Mouse (Mus musculus) forebrain, embryonic 11.5 days (tissue): ENCODE results near the gene Hoxb5. TPM values are rescaled to one million over a fixed set of nuclear protein-coding genes. Genes with fewer than 3 reads are reported as not detected.

Experiments
- ATAC-seq: fragments of 200-750 bp; cut with Nextera tagmentation; replicated peaks from 2 replicates; pipeline ENCODE4 v1.8.0; 2017; ENCODE audit warnings: moderate TSS enrichment; ENCODE audit not compliant: low FRiP score
- DNase-seq: peaks from one replicate; pipeline ENCODE4 v3.0.0-alpha.2; 2017; ENCODE audit warnings: low spot score
- H3K27ac ChIP-seq: fragments of 300-500 bp; sonication (generic); 2 replicates; pipeline ENCODE4 v1.5.1; 2014; ENCODE audit warnings: low read depth, low read length
- H3K27me3 ChIP-seq: fragments of 300-500 bp; sonication (generic); 2 replicates; pipeline ENCODE4 v1.6.1; 2014; ENCODE audit warnings: mild to moderate bottlenecking, low read length, mixed read lengths; ENCODE audit not compliant: control insufficient read depth, insufficient read depth
- H3K36me3 ChIP-seq: fragments of 300-500 bp; sonication (generic); 2 replicates; pipeline ENCODE4 v1.6.1; 2014; ENCODE audit warnings: mild to moderate bottlenecking, low read length, moderate library complexity, mixed read lengths; ENCODE audit not compliant: control insufficient read depth, insufficient read depth
- H3K4me1 ChIP-seq: fragments of 300-500 bp; sonication (generic); replicated peaks from 2 replicates; pipeline ENCODE4 v1.6.1; 2014; ENCODE audit warnings: low read length, mixed read lengths; ENCODE audit not compliant: control insufficient read depth, insufficient read depth
- H3K4me2 ChIP-seq: fragments of 300-500 bp; sonication (generic); 2 replicates; pipeline ENCODE4 v1.6.1; 2014; ENCODE audit warnings: low read depth, mild to moderate bottlenecking, low read length, moderate library complexity, mixed read lengths; ENCODE audit not compliant: severe bottlenecking
- H3K4me3 ChIP-seq: fragments of 300-500 bp; sonication (generic); 2 replicates; pipeline ENCODE4 v1.5.1; 2014; ENCODE audit warnings: low read depth, low read length
- H3K9ac ChIP-seq: fragments of 300-500 bp; sonication (generic); 2 replicates; pipeline ENCODE4 v1.6.1; 2014; ENCODE audit warnings: low read length
- H3K9me3 ChIP-seq: fragments of 300-500 bp; sonication (generic); 2 replicates; pipeline ENCODE4 v1.6.1; 2016; ENCODE audit warnings: low read length, mixed read lengths; ENCODE audit not compliant: control insufficient read depth
- WGBS: fragments of 180-500 bp; shearing (Covaris S2); extraction: QIAGEN DNeasy Blood & Tissue Kit; methylation state at CpG from one replicate; pipeline ENCODE4 v1.1.7; 2014; 5-methylcytosine and 5-hydroxymethylcytosine counted together
- polyA plus RNA-seq: library from polyadenylated mRNA; unstranded; fragments of >200 nt; fragmentation: Nextera tagmentation; extraction: Ambion mirVana; gene quantifications from 2 replicates; pipeline ENCODE4 v1.2.1, GENCODE M21; 2014

Gene Hoxb5
- polyA plus RNA-seq, 1 experiment from 2014 or later = not detected

- ATAC-seq (no peak), DNase-seq (peak; percentile 41)
- 4% methylated on average over 2 of the region's 2 CpGs for WGBS
- no peak overlapping the region for H3K4me3 ChIP-seq
- H3K4me2 ChIP-seq = no peak overlapping the region
- no peak overlapping the region for H3K9ac ChIP-seq
- H3K27ac ChIP-seq = no peak overlapping the region
- H3K9me3 ChIP-seq = no peaks in the 10 kb centered on the region
- H3K27me3 ChIP-seq = peaks cover 94% of the 10 kb centered on the region
- H3K36me3 ChIP-seq = no peaks in the 10 kb centered on the region
- 0 out of 2 replicates have a peak, but pooled peaks cover 2% of the 10 kb centered on the region for H3K4me1 ChIP-seq
These were observed 40.1 kb downstream of the Hoxb5 start for GRCm38 (mm10) chr11:96343206-96343745.

DNA sequence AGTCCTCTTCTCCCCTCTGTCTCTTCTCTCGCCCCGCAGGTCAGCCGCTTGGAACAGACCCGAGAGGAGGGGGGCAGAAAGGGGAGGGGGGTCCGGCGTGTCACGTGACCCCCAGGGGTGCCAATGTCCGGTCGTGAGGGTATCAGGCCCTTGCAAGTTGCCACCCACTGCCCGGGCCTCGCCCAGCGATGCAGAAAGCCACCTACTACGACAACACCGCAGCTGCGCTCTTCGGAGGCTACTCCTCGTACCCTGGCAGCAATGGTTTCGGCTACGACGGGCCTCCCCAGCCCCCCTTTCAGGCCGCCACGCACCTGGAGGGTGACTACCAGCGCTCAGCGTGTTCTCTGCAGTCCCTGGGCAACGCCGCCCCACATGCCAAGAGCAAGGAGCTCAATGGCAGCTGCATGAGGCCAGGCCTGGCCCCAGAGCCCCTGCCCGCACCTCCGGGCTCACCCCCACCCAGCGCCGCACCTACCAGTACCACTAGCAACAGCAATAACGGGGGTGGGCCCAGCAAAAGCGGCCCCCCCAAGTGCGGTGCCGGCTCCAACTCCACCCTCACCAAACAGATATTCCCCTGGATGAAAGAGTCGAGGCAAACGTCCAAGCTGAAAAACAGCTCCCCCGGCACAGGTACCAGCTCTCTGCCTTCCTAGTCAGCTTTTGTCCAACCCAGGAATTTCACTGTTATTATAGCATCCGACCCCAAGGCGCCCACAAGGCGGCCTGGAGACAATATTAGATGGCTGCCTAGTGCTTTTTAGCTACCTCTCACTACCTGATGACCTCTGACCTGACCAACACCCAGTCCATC, 41.1 kb downstream of the Hoxb5 start:
- DNase-seq (peak; percentile 59), ATAC-seq (no peak)
- H3K9me3 ChIP-seq = no peaks in the 10 kb centered on the region
- peaks cover 94% of the 10 kb centered on the region for H3K27me3 ChIP-seq
- H3K4me3 ChIP-seq = no peak overlapping the region
- no peak overlapping the region for H3K9ac ChIP-seq
- H3K36me3 ChIP-seq = no peaks in the 10 kb centered on the region
- H3K4me2 ChIP-seq = no peak overlapping the region
- no peak overlapping the region for H3K27ac ChIP-seq
- under 1% methylated on average over 39 of the region's 40 CpGs for WGBS
- 0 out of 2 replicates have a peak, but pooled peaks cover 2% of the 10 kb centered on the region for H3K4me1 ChIP-seq

GRCm38 (mm10) chr11:96344878-96345159, 41.7 kb downstream of the Hoxb5 start:
- Histone ChIP-seq H3K27ac (no peak overlapping the region), H3K9me3 (no peaks in the 10 kb centered on the region)
- 2% methylated on average over 6 of the region's 6 CpGs for WGBS

GRCm38 (mm10) chr11:96345220-96345892, 42.2 kb downstream of the Hoxb5 start:
- Histone ChIP-seq H3K27ac (no peak overlapping the region), H3K4me2 (no peak overlapping the region), H3K4me3 (no peak overlapping the region)

More at GRCm38 (mm10) chr11:96344878-96345159, 41.7 kb downstream of the Hoxb5 start:
- Histone ChIP-seq H3K4me2 (no peak overlapping the region), H3K4me3 (no peak overlapping the region), H3K9ac (no peak overlapping the region), H3K4me1 (0 out of 2 replicates have a peak, but pooled peaks cover 2% of the 10 kb centered on the region), H3K36me3 (no peaks in the 10 kb centered on the region), H3K27me3 (peaks cover 94% of the 10 kb centered on the region)
- DNase-seq = no peak
- ATAC-seq = no peak

DNA sequence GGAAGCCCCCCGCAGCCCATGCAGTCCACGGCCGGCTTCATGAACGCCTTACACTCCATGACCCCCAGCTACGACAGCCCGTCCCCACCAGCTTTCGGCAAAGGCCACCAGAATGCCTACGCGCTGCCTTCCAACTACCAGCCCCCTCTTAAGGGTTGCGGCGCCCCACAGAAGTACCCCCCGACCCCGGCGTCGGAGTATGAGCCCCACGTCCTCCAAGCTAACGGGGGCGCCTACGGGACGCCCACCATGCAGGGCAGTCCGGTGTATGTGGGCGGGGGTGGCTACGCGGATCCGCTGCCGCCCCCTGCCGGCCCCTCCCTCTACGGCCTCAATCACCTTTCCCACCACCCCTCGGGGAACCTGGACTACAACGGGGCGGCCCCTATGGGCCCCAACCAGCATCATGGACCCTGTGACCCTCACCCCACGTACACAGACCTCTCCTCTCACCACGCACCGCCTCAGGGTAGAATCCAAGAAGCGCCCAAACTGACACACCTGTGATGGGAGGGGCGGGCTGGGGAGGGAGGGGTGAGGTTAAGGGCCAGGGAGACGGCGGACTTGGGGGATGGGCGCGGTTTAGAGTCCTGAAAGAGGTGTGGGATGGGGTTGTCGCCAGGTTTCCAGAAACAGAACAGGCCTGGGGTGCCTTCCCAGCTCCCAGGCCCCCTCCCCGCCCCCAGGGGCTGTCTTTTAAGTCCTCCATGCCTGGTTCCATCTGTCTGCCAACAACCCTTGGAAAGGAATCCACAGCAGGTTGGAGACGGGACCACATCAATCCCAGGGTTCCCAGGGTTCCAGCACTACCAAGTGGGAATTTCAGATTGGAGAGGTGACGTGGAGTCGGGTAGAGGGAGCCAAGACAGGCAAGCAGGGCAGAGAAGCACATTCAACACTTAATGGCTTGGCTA, 43.0 kb downstream of the Hoxb5 start:
- no peak overlapping the region for H3K27ac ChIP-seq
- no peaks in the 10 kb centered on the region for H3K36me3 ChIP-seq
- H3K4me1 ChIP-seq = no peaks in the 10 kb centered on the region
- H3K9ac ChIP-seq = no peak overlapping the region
- under 1% methylated on average over 45 of the region's 45 CpGs for WGBS
- H3K4me2 ChIP-seq = no peak overlapping the region
- peaks cover 95% of the 10 kb centered on the region for H3K27me3 ChIP-seq
- ATAC-seq (no peak), DNase-seq (no peak)
- no peak overlapping the region for H3K4me3 ChIP-seq
- no peaks in the 10 kb centered on the region for H3K9me3 ChIP-seq

More at GRCm38 (mm10) chr11:96345220-96345892, 42.2 kb downstream of the Hoxb5 start:
- Histone ChIP-seq H3K9me3 (no peaks in the 10 kb centered on the region), H3K27me3 (peaks cover 94% of the 10 kb centered on the region), H3K4me1 (0 out of 2 replicates have a peak, but pooled peaks cover 2% of the 10 kb centered on the region), H3K36me3 (no peaks in the 10 kb centered on the region), H3K9ac (no peak overlapping the region)
- ATAC-seq (no peak), DNase-seq (no peak)
- WGBS = 1% methylated on average over 48 of the region's 56 CpGs

DNA sequence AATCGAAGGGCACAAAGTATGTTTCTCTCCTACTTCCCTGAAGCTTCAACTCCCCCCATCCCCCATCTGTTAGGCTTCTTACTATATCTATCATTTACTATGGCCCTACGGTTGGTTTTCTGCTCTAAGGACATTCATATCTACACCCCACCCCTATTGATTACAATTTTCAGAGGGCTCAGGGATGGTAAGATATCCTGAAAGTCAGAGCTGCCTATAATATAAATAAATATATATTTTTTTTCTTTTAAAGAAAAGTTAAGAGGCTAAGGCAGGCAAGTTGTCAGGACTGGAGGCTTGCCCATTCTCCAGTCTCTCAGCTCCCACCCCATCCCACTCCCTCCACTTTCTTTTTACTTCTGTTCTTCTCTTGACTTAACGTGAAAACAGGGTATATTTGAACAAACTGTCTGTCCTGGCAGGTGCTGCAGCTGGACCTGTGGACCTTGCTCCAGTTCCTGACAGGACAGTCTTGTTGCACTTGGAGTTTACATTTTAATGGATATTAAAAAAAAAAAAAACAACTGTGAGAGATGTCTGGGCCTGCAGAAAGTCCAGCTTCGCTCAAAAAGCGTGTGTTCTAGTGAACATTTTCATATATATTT, 43.9 kb downstream of the Hoxb5 start:
- ATAC-seq (no peak), DNase-seq (peak; percentile 42)
- whole genome bisulfite sequencing = 9% methylated on average over 5 of the region's 5 CpGs
- H3K36me3 ChIP-seq = no peaks in the 10 kb centered on the region
- no peak overlapping the region for H3K4me3 ChIP-seq
- no peaks in the 10 kb centered on the region for H3K9me3 ChIP-seq
- peaks cover 97% of the 10 kb centered on the region for H3K27me3 ChIP-seq
- H3K9ac ChIP-seq = no peak overlapping the region
- no peak overlapping the region for H3K27ac ChIP-seq
- no peak overlapping the region for H3K4me2 ChIP-seq
- no peaks in the 10 kb centered on the region for H3K4me1 ChIP-seq

GRCm38 (mm10) chr11:96347717-96348116, 44.6 kb downstream of the Hoxb5 start:
- WGBS = 4% methylated on average over 4 of the region's 4 CpGs
- Histone ChIP-seq H3K9me3 (no peaks in the 10 kb centered on the region), H3K4me2 (no peak overlapping the region), H3K27me3 (peaks cover 97% of the 10 kb centered on the region), H3K36me3 (no peaks in the 10 kb centered on the region), H3K4me1 (no peaks in the 10 kb centered on the region), H3K4me3 (no peak overlapping the region), H3K27ac (no peak overlapping the region), H3K9ac (no peak overlapping the region)
- DNase-seq (no peak), ATAC-seq (no peak)
